Mouse (Mus musculus): ENCODE results near the gene Tmem40.

GRCm38 (mm10) chr6:115770059-115770670, 8.0 kb upstream of the Tmem40 start:
- TF ChIP-seq CTCF (IDR thresholded peaks at IDR 0.05; ENCODE audit: low read depth) (peak; percentile 41), EP300 (optimal IDR thresholded peaks at IDR 0.05) (no peak)

All from stomach, postnatal 0 days (tissue).